Comparison of ENCODE assay signal across 10 mouse cellular contexts in the genomic region with DNA sequence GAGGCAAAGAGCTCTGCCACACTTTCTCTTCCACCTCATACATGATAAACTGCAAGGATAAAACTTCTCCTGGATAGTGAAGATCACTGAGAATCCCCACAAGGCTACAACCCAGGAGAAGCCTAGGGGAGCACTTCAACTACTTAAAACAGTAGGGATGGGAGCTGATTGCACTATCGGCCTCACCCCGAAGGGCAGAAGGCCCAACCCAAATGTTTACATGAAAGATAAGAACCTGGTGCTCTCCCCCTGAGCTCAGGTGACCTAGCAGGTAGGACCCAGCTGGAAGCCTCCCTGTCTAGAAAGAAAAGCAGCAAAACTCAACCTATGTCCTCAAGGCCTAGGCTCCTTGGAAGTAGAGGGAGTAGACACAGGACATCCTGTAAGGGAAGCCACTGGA. TPM values are rescaled to one million over a fixed set of nuclear protein-coding genes. Genes with fewer than 3 reads are reported as not detected.
DNase-seq lines count a peak whose midpoint lies in the region; ATAC-seq and TF ChIP-seq lines count a peak whose summit lies in the region.
"Had no signal": no experiment of that assay in that cellular context is flagged by ENCODE, and none has a peak within 500 bp of the region (broad histone marks: within the 10 kb centered on the region; RNA-seq: fewer than 3 reads in every experiment).

No protein-coding gene starts in this region.

- no peak for TF ChIP-seq EP300 in heart, adult 2 months (IDR thresholded peaks at IDR 0.05; ENCODE audit: insufficient read depth, low read depth, low read length)

- intact Hi-C loops in heart, adult 2 months (cut with DNase I) = no loop called here
- intact Hi-C loops in left cerebral cortex, postnatal 14 days (cut with DNase I) = no loop called here

- peaks cover 13 to 17% of the 10 kb centered on the region in 2 experiments for H3K4me1 ChIP-seq in heart, embryonic 14.5 days (ENCODE audit: control insufficient read depth in 2 of 2, insufficient read depth in 2 of 2, low read length in 2 of 2)
- H3K4me1 ChIP-seq in heart, adult 2 months (ENCODE audit: control insufficient read depth, insufficient read depth, low read length) = peaks cover 5% of the 10 kb centered on the region
- H3K4me1 ChIP-seq in E14TG2a.4 (replicated peaks; ENCODE audit: low read depth, low read length) = peaks cover 61% of the 10 kb centered on the region
- peaks cover 18% of the 10 kb centered on the region for H3K4me1 ChIP-seq in forebrain, embryonic 14.5 days (ENCODE audit: control insufficient read depth, insufficient read depth, low read length)
- H3K4me1 ChIP-seq in liver, embryonic 13.5 days (replicated peaks) = peaks cover 37% of the 10 kb centered on the region

- H3K27ac ChIP-seq in heart, embryonic 14.5 days (replicated peaks in 1 of 2; ENCODE audit: control insufficient read depth in 1 of 2, insufficient read depth in 1 of 2, low read depth in 2 of 2, low read length in 2 of 2) = no peak overlapping the region
- H3K27ac ChIP-seq in heart, adult 2 months = no peak overlapping the region
- no peak overlapping the region for H3K27ac ChIP-seq in forebrain, embryonic 14.5 days (ENCODE audit: low read depth, low read length)
- peak overlapping the region; percentile 31 for H3K27ac ChIP-seq in liver, embryonic 13.5 days

- H3K9ac ChIP-seq in heart, embryonic 14.5 days (ENCODE audit: low read length) = no peak overlapping the region
- no peak overlapping the region for H3K9ac ChIP-seq in heart, adult 2 months (ENCODE audit: low read depth, low read length)
- H3K9ac ChIP-seq in forebrain, embryonic 14.5 days (ENCODE audit: low read length) = no peak overlapping the region
- H3K9ac ChIP-seq in liver, embryonic 13.5 days = peak overlapping the region; percentile 80

- no peaks in the 10 kb centered on the region for H3K27me3 ChIP-seq in heart, embryonic 14.5 days (ENCODE audit: control insufficient read depth, insufficient read depth, low read length)
- H3K27me3 ChIP-seq in heart, adult 2 months (ENCODE audit: control insufficient read depth, insufficient read depth, low read length) = no peaks in the 10 kb centered on the region
- peaks cover 7% of the 10 kb centered on the region; the same call in 1 of the 2 replicates for H3K27me3 ChIP-seq in E14TG2a.4 (ENCODE audit: insufficient read depth, low read length)
- H3K27me3 ChIP-seq in forebrain, embryonic 14.5 days (replicated peaks; ENCODE audit: control insufficient read depth, insufficient read depth, low read length) = no peaks in the 10 kb centered on the region
- peaks cover 12% of the 10 kb centered on the region for H3K27me3 ChIP-seq in liver, embryonic 13.5 days

- 32% methylated on average over 2 of the region's 2 CpGs for WGBS in heart, embryonic 14.5 days
- 67% methylated on average over 2 of the region's 2 CpGs for WGBS in heart, adult 2 months
- WGBS in forebrain, embryonic 14.5 days = 94% methylated on average over 2 of the region's 2 CpGs
- 20% methylated on average over 2 of the region's 2 CpGs for WGBS in liver, embryonic 13.5 days (ENCODE audit: insufficient replicate concordance)

- H3K9me3 ChIP-seq in heart, embryonic 14.5 days (ENCODE audit: control insufficient read depth, low read length) = no peaks in the 10 kb centered on the region
- no peaks in the 10 kb centered on the region for H3K9me3 ChIP-seq in E14TG2a.4 (ENCODE audit: low read length)
- H3K9me3 ChIP-seq in forebrain, embryonic 14.5 days (replicated peaks; ENCODE audit: control insufficient read depth, low read length) = no peaks in the 10 kb centered on the region
- no peaks in the 10 kb centered on the region for H3K9me3 ChIP-seq in liver, embryonic 13.5 days (replicated peaks)

- no peak overlapping the region for H3K4me3 ChIP-seq in heart, embryonic 14.5 days (ENCODE audit: control insufficient read depth in 1 of 2, insufficient read depth in 1 of 2, low read depth in 1 of 2, low read length in 2 of 2)
- no peak overlapping the region for H3K4me3 ChIP-seq in heart, adult 2 months
- H3K4me3 ChIP-seq in E14TG2a.4 (replicated peaks; ENCODE audit: low read length) = peak overlapping the region; percentile 93
- peak overlapping the region; percentile 83 for H3K4me3 ChIP-seq in forebrain, embryonic 14.5 days (ENCODE audit: low read depth, low read length)
- peak overlapping the region; percentile 74 for H3K4me3 ChIP-seq in liver, embryonic 13.5 days (replicated peaks)

- no peak for TF ChIP-seq POLR2A in heart, adult 2 months (IDR thresholded peaks at IDR 0.05; ENCODE audit: insufficient read depth, low read depth, low read length)

- H3K36me3 ChIP-seq in heart, embryonic 14.5 days (ENCODE audit: control insufficient read depth, insufficient read depth, low read length) = peaks cover 42% of the 10 kb centered on the region
- H3K36me3 ChIP-seq in heart, adult 2 months (ENCODE audit: control insufficient read depth, insufficient read depth, low read length) = no peaks in the 10 kb centered on the region
- peaks cover 49% of the 10 kb centered on the region for H3K36me3 ChIP-seq in E14TG2a.4 (ENCODE audit: insufficient read depth, low read length)
- H3K36me3 ChIP-seq in forebrain, embryonic 14.5 days (ENCODE audit: control insufficient read depth, insufficient read depth, low read length) = peaks cover 41% of the 10 kb centered on the region
- peaks cover 41% of the 10 kb centered on the region for H3K36me3 ChIP-seq in liver, embryonic 13.5 days

- no peak for TF ChIP-seq CTCF in heart, adult 2 months (IDR thresholded peaks at IDR 0.05)
- TF ChIP-seq CTCF in E14TG2a.4 (conservative IDR thresholded peaks at IDR 0.05; ENCODE audit: low read length) = no peak

- peak overlapping the region; percentile 86; the same call in 1 of the 2 replicates for H3K4me2 ChIP-seq in heart, embryonic 14.5 days (ENCODE audit: low read length)
- H3K4me2 ChIP-seq in forebrain, embryonic 14.5 days (ENCODE audit: low read length) = peak overlapping the region; percentile 57
- H3K4me2 ChIP-seq in liver, embryonic 13.5 days = peak overlapping the region; percentile 90

- DNase-seq in heart, adult 2 months = no peak
- no peak for DNase-seq in forebrain, embryonic 14.5 days (ENCODE audit: low spot score)
- peak; percentile 42 for DNase-seq in liver, embryonic 13.5 days
- no peak for DNase-seq in left cerebral cortex, postnatal 14 days (ENCODE audit: low spot score in 2 of 2)
- no peak for DNase-seq in layer of hippocampus, postnatal 10 days (ENCODE audit: low spot score in 2 of 2)
- DNase-seq: cerebellum, postnatal 14 days had no signal

- H3K79me2 ChIP-seq in heart, adult 2 months (replicated peaks; ENCODE audit: control insufficient read depth, insufficient read depth, low read length) = peaks cover 2% of the 10 kb centered on the region; the same call in 1 of the 2 replicates

- ATAC-seq in heart, embryonic 14.5 days (ENCODE audit: insufficient number of reproducible peaks, insufficient read depth, low FRiP score, low read depth) = no peak
- no peak for ATAC-seq in forebrain, embryonic 14.5 days
- ATAC-seq in liver, embryonic 13.5 days (ENCODE audit: low read depth) = peak; percentile 51
- no peak for ATAC-seq in frontal cortex, adult (ENCODE audit: low TSS enrichment)
- ATAC-seq: activated CD4-positive, CD25-positive, alpha-beta regulatory T cell, adult 4 months had no signal

RNA-seq across cellular contexts. Expression of a gene that starts 2.0 kb away (rescaled TPM):
- polyA plus RNA-seq in heart, embryonic 14.5 days (2014; fragmentation: Nextera tagmentation; extraction: Ambion mirVana) = 124 and 150 TPM in 2 replicates
- total RNA-seq in heart, adult 2 months (2021) = 10 to 100 TPM; 49.0 to 59.0 TPM
- polyA plus RNA-seq in heart, adult 2 months (2012; rRNA removed) = 33.1 and 39.4 TPM in 2 replicates
- 162 and 169 TPM in 2 replicates for polyA plus RNA-seq in forebrain, embryonic 14.5 days (2014; fragmentation: Nextera tagmentation; extraction: Ambion mirVana)
- polyA plus RNA-seq in liver, embryonic 13.5 days (2015; fragmentation: Nextera tagmentation; extraction: Ambion mirVana) = 64.0 and 76.5 TPM in 2 replicates
- 100 to 1,000 TPM; 119 to 122 TPM for total RNA-seq in left cerebral cortex, postnatal 14 days (2021)
- total RNA-seq in layer of hippocampus, postnatal 10 days (2021) = 100 to 1,000 TPM; 130 to 149 TPM

RNA-seq across cellular contexts. Expression of a gene that starts 47.0 kb away (rescaled TPM):
- 7.9 and 8.8 TPM in 2 replicates for polyA plus RNA-seq in heart, embryonic 14.5 days (2014; fragmentation: Nextera tagmentation; extraction: Ambion mirVana)
- 10 to 100 TPM; 34.9 to 35.6 TPM for total RNA-seq in heart, adult 2 months (2021)
- 23.8 and 25.4 TPM in 2 replicates for polyA plus RNA-seq in heart, adult 2 months (2012; rRNA removed)
- polyA plus RNA-seq in forebrain, embryonic 14.5 days (2014; fragmentation: Nextera tagmentation; extraction: Ambion mirVana) = 2.7 and 3.2 TPM in 2 replicates
- 0.13 and 0.16 TPM in 2 replicates for polyA plus RNA-seq in liver, embryonic 13.5 days (2015; fragmentation: Nextera tagmentation; extraction: Ambion mirVana)
- 10 to 100 TPM; 19.0 to 22.3 TPM for total RNA-seq in left cerebral cortex, postnatal 14 days (2021)
- total RNA-seq in layer of hippocampus, postnatal 10 days (2021) = 10 to 100 TPM; 16.6 to 20.5 TPM
- polyA plus RNA-seq: activated CD4-positive, CD25-positive, alpha-beta regulatory T cell, adult 4 months had no signal

Comparison
In these comparisons a context has a peak if more than half of its experiments do, and no peak if none do; other contexts are left out.
1. H3K4me3 ChIP-seq: peak in E14TG2a.4 (single experiment), forebrain, embryonic 14.5 days (single experiment) and liver, embryonic 13.5 days (single experiment); none in heart, embryonic 14.5 days (0 of 2) and heart, adult 2 months (single experiment).
2. Peak in every context shown above with its lines, with median percentiles within 50 percentile points of each other: H3K4me2 ChIP-seq.